Mouse (Mus musculus) 3134 (cell line): Measurements from ENCODE around the gene Nek5.

Experiments used
- DNase-seq: peaks from one replicate; pipeline ENCODE4 v3.0.0-alpha.2; 2011; ENCODE audit warnings: low spot score; ENCODE audit not compliant: insufficient read length; ENCODE audit errors: extremely low read depth

Gene Nek5

DNA sequence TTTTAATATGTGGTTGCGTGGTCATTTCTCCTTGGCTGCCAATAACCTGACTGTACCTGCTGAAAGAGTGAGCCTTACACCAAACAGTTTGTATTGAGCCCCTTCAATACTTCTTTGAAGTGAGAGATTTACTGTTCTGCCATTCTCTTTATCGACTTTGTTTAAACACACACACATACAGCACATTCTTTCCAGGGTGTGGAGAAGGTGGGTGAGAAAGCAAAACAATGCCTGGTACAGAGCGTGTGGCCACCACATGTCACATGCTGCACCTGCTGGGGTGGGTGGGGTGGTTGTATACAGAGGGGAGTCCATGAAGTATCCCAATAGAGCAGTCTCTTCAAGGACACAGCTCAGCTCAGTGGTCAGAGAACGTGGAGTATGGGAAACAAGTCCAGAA, 99.6 kb downstream of the Nek5 start:
- no peak for DNase-seq
